Comparison of ENCODE assay signal across 8 mouse cellular contexts in genomic region chr13:30136243-30136922, GRCm38 (mm10). TPM values are rescaled to one million over a fixed set of nuclear protein-coding genes. Genes with fewer than 3 reads are reported as not detected.
A peak's percentile ranks its signal among the peaks of the same experiment; 100 is the strongest.
DNase-seq lines count a peak whose midpoint lies in the region; ATAC-seq and TF ChIP-seq lines count a peak whose summit lies in the region.

Mboat1 (plus strand) TSS chr13:30136489.

- H3K27ac ChIP-seq in hindbrain, postnatal 0 days, result no peak within 1 kb of the TSS

- peak within 1 kb of the TSS; percentile 99 for H3K4me2 ChIP-seq in hindbrain, postnatal 0 days (ENCODE audit: low read depth, low read length)

- H3K9ac ChIP-seq in hindbrain, postnatal 0 days (replicated peaks; ENCODE audit: low read length), result peak within 1 kb of the TSS; percentile 63

- no peak for TF ChIP-seq CTCF in hindbrain, postnatal 0 days (IDR thresholded peaks at IDR 0.05; ENCODE audit: low read depth)

- H3K9me3 ChIP-seq in hindbrain, postnatal 0 days (ENCODE audit: low read length), result no peaks in the 10 kb centered on the region

- H3K36me3 ChIP-seq in hindbrain, postnatal 0 days (ENCODE audit: insufficient read depth, low read length), result no peaks in the 10 kb centered on the region

- H3K27me3 ChIP-seq in hindbrain, postnatal 0 days (ENCODE audit: insufficient read depth, low read length), result no peaks in the 10 kb centered on the region

- peak; percentile 78 for DNase-seq in T-cell, adult 2 months (ENCODE audit: low spot score)
- DNase-seq in cerebellum, postnatal 4 days (ENCODE audit: low spot score in 2 of 2), result peak; percentile 28 to 47
- DNase-seq in gastrocnemius, postnatal 10 days, result peak; percentile 84
- DNase-seq in hindbrain, postnatal 0 days (ENCODE audit: low spot score), result peak; percentile 46
- peak; percentile 44 to 45 for DNase-seq in left cerebral cortex, adult 18-20 months (ENCODE audit: low spot score in 2 of 2)
- peak; percentile 84 to 90 for DNase-seq in lung, postnatal 4 days
- peak; percentile 85 for DNase-seq in retina, postnatal 1 day
- peak; percentile 84 for DNase-seq in thymus, postnatal 4 days

- no peaks in the 10 kb centered on the region for H3K4me1 ChIP-seq in hindbrain, postnatal 0 days (ENCODE audit: insufficient read depth, low read length)

- H3K4me3 ChIP-seq in hindbrain, postnatal 0 days (ENCODE audit: low read length), result peak within 1 kb of the TSS; percentile 51

- under 1% methylated on average over 53 of the region's 55 CpGs for WGBS in hindbrain, postnatal 0 days

- peak; percentile 89 for ATAC-seq in hindbrain, postnatal 0 days

RNA-seq across cellular contexts. Expression of gene Mboat1, which starts in this region (rescaled TPM):
- total RNA-seq in gastrocnemius, postnatal 10 days (2021), result 1 to 10 TPM; 7.4 to 7.6 TPM
- total RNA-seq in hindbrain, postnatal 0 days (2014; rRNA removed), result 1.4 and 3.1 TPM in 2 replicates
- polyA plus RNA-seq in hindbrain, postnatal 0 days (2015; fragmentation: Nextera tagmentation; extraction: Ambion mirVana), result 3.6 and 4.2 TPM in 2 replicates
- 1 to 10 TPM; 1.2 to 1.6 TPM for total RNA-seq in left cerebral cortex, adult 18-20 months (2021)
